Mouse (Mus musculus) stomach, embryonic 16.5 days (tissue): ENCODE results near the gene Asb4. TPM values are rescaled to one million over a fixed set of nuclear protein-coding genes. Genes with fewer than 3 reads are reported as not detected.

ENCODE experiments used
- ATAC-seq: fragments of 200-750 bp; cut with Nextera tagmentation; 2 replicates; pipeline ENCODE4 v1.8.0; 2017; ENCODE audit warnings: moderate number of reproducible peaks, moderate TSS enrichment; ENCODE audit not compliant: insufficient read depth, low FRiP score
- H3K27ac ChIP-seq: fragments of 300-500 bp; sonication (generic); 2 replicates; pipeline ENCODE4 v1.5.1; 2014; ENCODE audit warnings: low read length
- H3K27me3 ChIP-seq: fragments of 300-500 bp; sonication (generic); 2 replicates; pipeline ENCODE4 v1.6.1; 2014; ENCODE audit warnings: low read length, control low read depth, mixed read lengths; ENCODE audit not compliant: control insufficient read depth, insufficient read depth
- H3K36me3 ChIP-seq: fragments of 300-500 bp; sonication (generic); 2 replicates; pipeline ENCODE4 v1.6.1; 2014; ENCODE audit warnings: low read length; ENCODE audit not compliant: control insufficient read depth, insufficient read depth
- H3K4me1 ChIP-seq: fragments of 300-500 bp; sonication (generic); 2 replicates; pipeline ENCODE4 v1.6.1; 2014; ENCODE audit warnings: low read length, control low read depth, mixed read lengths; ENCODE audit not compliant: control insufficient read depth, insufficient read depth
- H3K4me2 ChIP-seq: fragments of 300-500 bp; sonication (generic); 2 replicates; pipeline ENCODE4 v1.6.1; 2014; ENCODE audit warnings: low read depth, low read length, mixed read lengths
- H3K4me3 ChIP-seq: fragments of 300-500 bp; sonication (generic); replicated peaks from 2 replicates; pipeline ENCODE4 v1.5.1; 2014; ENCODE audit warnings: mild to moderate bottlenecking, low read length
- H3K9ac ChIP-seq: fragments of 300-500 bp; sonication (generic); 2 replicates; pipeline ENCODE4 v1.6.1; 2014; ENCODE audit warnings: low read length
- H3K9me3 ChIP-seq: fragments of 300-500 bp; sonication (generic); replicated peaks from 2 replicates; pipeline ENCODE4 v1.6.1; 2016; ENCODE audit warnings: low read length, control low read depth; ENCODE audit not compliant: control insufficient read depth
- WGBS: fragments of 180-500 bp; shearing (Covaris S2); extraction: QIAGEN DNeasy Blood & Tissue Kit; methylation state at CpG from one replicate; pipeline ENCODE4 v1.1.7; 2014; 5-methylcytosine and 5-hydroxymethylcytosine counted together
- polyA plus RNA-seq: library from polyadenylated mRNA; unstranded; fragments of >200 nt; fragmentation: Nextera tagmentation; extraction: Ambion mirVana; gene quantifications from 2 replicates; pipeline ENCODE4 v1.2.1, GENCODE M21; 2015

The Asb4 gene
- polyA plus RNA-seq, 1 experiment from 2014 or later = 11.6 TPM

GRCm38 (mm10) chr6:5447546-5447945 lies 64.4 kb downstream of the Asb4 start:
- Histone ChIP-seq H3K4me1 (peaks cover 12% of the 10 kb centered on the region; the same call in 1 of the 2 replicates), H3K9ac (no peak overlapping the region), H3K4me2 (no peak overlapping the region), H3K27ac (no peak overlapping the region), H3K27me3 (no peaks in the 10 kb centered on the region), H3K4me3 (no peak overlapping the region), H3K36me3 (no peaks in the 10 kb centered on the region), H3K9me3 (no peaks in the 10 kb centered on the region)
- no peak for ATAC-seq
- 56% methylated on average over 6 of the region's 6 CpGs for whole genome bisulfite sequencing

- 68% methylated on average over 4 of the region's 4 CpGs for WGBS
- ATAC-seq = no peak
- no peak overlapping the region for H3K9ac ChIP-seq
- no peaks in the 10 kb centered on the region for H3K36me3 ChIP-seq
- no peak overlapping the region for H3K27ac ChIP-seq
- H3K9me3 ChIP-seq = no peaks in the 10 kb centered on the region
- H3K4me1 ChIP-seq = peaks cover 3% of the 10 kb centered on the region; the same call in 1 of the 2 replicates
- H3K4me2 ChIP-seq = no peak overlapping the region
- H3K27me3 ChIP-seq = no peaks in the 10 kb centered on the region
- H3K4me3 ChIP-seq = no peak overlapping the region
These were observed 65.2 kb downstream of the Asb4 start for GRCm38 (mm10) chr6:5448396-5448795.

- H3K36me3 ChIP-seq = no peaks in the 10 kb centered on the region
- H3K27ac ChIP-seq = no peak overlapping the region
- H3K4me3 ChIP-seq = no peak overlapping the region
- WGBS = 64% methylated on average over 5 of the region's 5 CpGs
- H3K27me3 ChIP-seq = no peaks in the 10 kb centered on the region
- H3K4me1 ChIP-seq = no peaks in the 10 kb centered on the region
- no peaks in the 10 kb centered on the region for H3K9me3 ChIP-seq
- H3K9ac ChIP-seq = no peak overlapping the region
- no peak overlapping the region for H3K4me2 ChIP-seq
- no peak for ATAC-seq
These were observed 66.7 kb downstream of the Asb4 start for GRCm38 (mm10) chr6:5449878-5450277.

- Histone ChIP-seq H3K27ac (no peak overlapping the region), H3K36me3 (no peaks in the 10 kb centered on the region), H3K4me1 (no peaks in the 10 kb centered on the region), H3K27me3 (no peaks in the 10 kb centered on the region), H3K4me2 (no peak overlapping the region), H3K9ac (no peak overlapping the region), H3K9me3 (no peaks in the 10 kb centered on the region), H3K4me3 (no peak overlapping the region)
- no peak for ATAC-seq
- 74% methylated on average over 3 of the region's 3 CpGs for WGBS
These were observed 72.7 kb downstream of the Asb4 start for GRCm38 (mm10) chr6:5455836-5456235.

GRCm38 (mm10) chr6:5470480-5471318 lies 87.5 kb downstream of the Asb4 start:
- ATAC-seq = no peak
- Histone ChIP-seq H3K9me3 (no peaks in the 10 kb centered on the region), H3K4me2 (no peak overlapping the region), H3K36me3 (no peaks in the 10 kb centered on the region), H3K27ac (no peak overlapping the region), H3K27me3 (no peaks in the 10 kb centered on the region), H3K4me3 (no peak overlapping the region), H3K9ac (no peak overlapping the region), H3K4me1 (no peaks in the 10 kb centered on the region)
- 82% methylated on average over 10 of the region's 10 CpGs for WGBS

- no peak overlapping the region for H3K4me3 ChIP-seq
- no peaks in the 10 kb centered on the region for H3K36me3 ChIP-seq
- H3K27me3 ChIP-seq = no peaks in the 10 kb centered on the region
- ATAC-seq = no peak
- H3K27ac ChIP-seq = no peak overlapping the region
- H3K4me2 ChIP-seq = no peak overlapping the region
- H3K9ac ChIP-seq = no peak overlapping the region
- 92% methylated on average over 2 of the region's 2 CpGs for WGBS
- H3K4me1 ChIP-seq = no peaks in the 10 kb centered on the region
- no peaks in the 10 kb centered on the region for H3K9me3 ChIP-seq
These were observed 89.5 kb downstream of the Asb4 start for GRCm38 (mm10) chr6:5472692-5473091.

GRCm38 (mm10) chr6:5474021-5474420 lies 90.8 kb downstream of the Asb4 start:
- H3K9me3 ChIP-seq = no peaks in the 10 kb centered on the region
- H3K4me2 ChIP-seq = no peak overlapping the region
- no peak overlapping the region for H3K27ac ChIP-seq
- H3K9ac ChIP-seq = no peak overlapping the region
- H3K27me3 ChIP-seq = no peaks in the 10 kb centered on the region
- H3K4me1 ChIP-seq = no peaks in the 10 kb centered on the region
- WGBS = 51% methylated on average over 1 of the region's 1 CpGs
- ATAC-seq = no peak
- H3K4me3 ChIP-seq = no peak overlapping the region
- no peaks in the 10 kb centered on the region for H3K36me3 ChIP-seq

- H3K27me3 ChIP-seq = no peaks in the 10 kb centered on the region
- H3K4me3 ChIP-seq = no peak overlapping the region
- no peaks in the 10 kb centered on the region for H3K4me1 ChIP-seq
- no peak overlapping the region for H3K4me2 ChIP-seq
- no peaks in the 10 kb centered on the region for H3K9me3 ChIP-seq
- no peaks in the 10 kb centered on the region for H3K36me3 ChIP-seq
- no peak overlapping the region for H3K9ac ChIP-seq
- ATAC-seq = no peak
- 84% methylated on average over 2 of the region's 2 CpGs for WGBS
- no peak overlapping the region for H3K27ac ChIP-seq
These were observed 97.9 kb downstream of the Asb4 start for GRCm38 (mm10) chr6:5481066-5481465.

- 66% methylated on average over 3 of the region's 3 CpGs for WGBS
- H3K4me3 ChIP-seq = no peak overlapping the region
- ATAC-seq = no peak
- H3K4me2 ChIP-seq = no peak overlapping the region
- H3K27ac ChIP-seq = no peak overlapping the region
- H3K36me3 ChIP-seq = no peaks in the 10 kb centered on the region
- H3K27me3 ChIP-seq = no peaks in the 10 kb centered on the region
- no peaks in the 10 kb centered on the region for H3K9me3 ChIP-seq
- no peak overlapping the region for H3K9ac ChIP-seq
- H3K4me1 ChIP-seq = no peaks in the 10 kb centered on the region
These were observed 99.1 kb downstream of the Asb4 start for GRCm38 (mm10) chr6:5482270-5482783.
